ENCODE assay signal across 8 mouse cellular contexts in genomic region chr2:32575586-32576160, GRCm38 (mm10). TPM values are rescaled to one million over a fixed set of nuclear protein-coding genes. Genes with fewer than 3 reads are reported as not detected.
DNase-seq lines count a peak whose midpoint lies in the region; ATAC-seq and TF ChIP-seq lines count a peak whose summit lies in the region.

Gene 9430097D07Rik (minus strand): TSS chr2:32575684.

- no peak for TF ChIP-seq POLR2A in small intestine, adult 2 months (IDR thresholded peaks at IDR 0.05; ENCODE audit: low read depth, low read length)

- TF ChIP-seq EP300 in liver, postnatal 0 days (IDR thresholded peaks at IDR 0.05; ENCODE audit: low read depth) = no peak

- peak within 1 kb of the TSS; percentile 54 for H3K9ac ChIP-seq in kidney, embryonic 16.5 days (replicated peaks; ENCODE audit: low read length)
- H3K9ac ChIP-seq in intestine, postnatal 0 days (ENCODE audit: low read depth, low read length) = no peak within 1 kb of the TSS
- no peak within 1 kb of the TSS for H3K9ac ChIP-seq in liver, postnatal 0 days (replicated peaks)

- whole genome bisulfite sequencing in kidney, embryonic 16.5 days = 10% methylated on average over 28 of the region's 28 CpGs
- 13% methylated on average over 28 of the region's 28 CpGs for WGBS in intestine, postnatal 0 days
- 16% methylated on average over 28 of the region's 28 CpGs for WGBS in liver, postnatal 0 days (ENCODE audit: insufficient replicate concordance)
- 18% methylated on average over 28 of the region's 28 CpGs for WGBS in small intestine, adult 2 months

- no peaks in the 10 kb centered on the region; the same call in 1 of the 2 replicates for H3K36me3 ChIP-seq in kidney, embryonic 16.5 days (ENCODE audit: insufficient read depth, low read length)
- H3K36me3 ChIP-seq in intestine, postnatal 0 days (ENCODE audit: control insufficient read depth, insufficient read depth) = peaks cover 15% of the 10 kb centered on the region
- H3K36me3 ChIP-seq in liver, postnatal 0 days (replicated peaks; ENCODE audit: insufficient read depth, low read length) = peaks cover 5% of the 10 kb centered on the region; the same call in 1 of the 2 replicates
- peaks cover 4% of the 10 kb centered on the region; the same call in 1 of the 2 replicates for H3K36me3 ChIP-seq in small intestine, adult 2 months (ENCODE audit: control insufficient read depth, insufficient read depth, low read length)

- H3K27ac ChIP-seq in kidney, embryonic 16.5 days (ENCODE audit: low read length) = no peak within 1 kb of the TSS
- H3K27ac ChIP-seq in intestine, postnatal 0 days (ENCODE audit: low read depth, low read length) = no peak within 1 kb of the TSS
- no peak within 1 kb of the TSS for H3K27ac ChIP-seq in liver, postnatal 0 days (ENCODE audit: low read depth)
- H3K27ac ChIP-seq in small intestine, adult 2 months (ENCODE audit: insufficient read depth, low read depth, low read length) = no peak within 1 kb of the TSS

- no peaks in the 10 kb centered on the region for H3K9me3 ChIP-seq in kidney, embryonic 16.5 days (ENCODE audit: low read length)
- H3K9me3 ChIP-seq in intestine, postnatal 0 days (ENCODE audit: control insufficient read depth) = no peaks in the 10 kb centered on the region
- no peaks in the 10 kb centered on the region for H3K9me3 ChIP-seq in liver, postnatal 0 days (ENCODE audit: low read length)

- H3K4me3 ChIP-seq in kidney, embryonic 16.5 days (ENCODE audit: low read length) = peak within 1 kb of the TSS; percentile 47
- H3K4me3 ChIP-seq in intestine, postnatal 0 days (ENCODE audit: low read depth, low read length) = peak within 1 kb of the TSS; percentile 9
- H3K4me3 ChIP-seq in liver, postnatal 0 days (ENCODE audit: low read depth, low read length) = peak within 1 kb of the TSS; percentile 11; the same call in 1 of the 2 replicates
- peak within 1 kb of the TSS; percentile 37 for H3K4me3 ChIP-seq in small intestine, adult 2 months (ENCODE audit: low read depth, low read length)

- peaks cover 21% of the 10 kb centered on the region for H3K4me1 ChIP-seq in kidney, embryonic 16.5 days (ENCODE audit: insufficient read depth, low read length)
- H3K4me1 ChIP-seq in intestine, postnatal 0 days (replicated peaks; ENCODE audit: control insufficient read depth, insufficient read depth, low read length) = no peaks in the 10 kb centered on the region
- H3K4me1 ChIP-seq in liver, postnatal 0 days (ENCODE audit: insufficient read depth) = peaks cover 15% of the 10 kb centered on the region; the same call in 1 of the 2 replicates
- peaks cover 9% of the 10 kb centered on the region for H3K4me1 ChIP-seq in small intestine, adult 2 months (ENCODE audit: control insufficient read depth, insufficient read depth, insufficient read length, low read length)

- peak within 1 kb of the TSS; percentile 94 for H3K4me2 ChIP-seq in kidney, embryonic 16.5 days (replicated peaks; ENCODE audit: low read depth, low read length)
- H3K4me2 ChIP-seq in intestine, postnatal 0 days (replicated peaks; ENCODE audit: low read depth) = peak within 1 kb of the TSS; percentile 53
- peak within 1 kb of the TSS; percentile 61 for H3K4me2 ChIP-seq in liver, postnatal 0 days (ENCODE audit: low read depth, low read length)

- TF ChIP-seq CTCF in intestine, postnatal 0 days (IDR thresholded peaks at IDR 0.05; ENCODE audit: low read depth) = no peak
- no peak for TF ChIP-seq CTCF in liver, postnatal 0 days (IDR thresholded peaks at IDR 0.05; ENCODE audit: low read depth)
- TF ChIP-seq CTCF in small intestine, adult 2 months (IDR thresholded peaks at IDR 0.05; ENCODE audit: extremely low read depth, insufficient read length, insufficient replicate concordance, low read depth, low read length) = no peak

- DNase-seq in kidney, adult 11 months = no peak
- DNase-seq in c-Kit-positive CD71-positive TER-119-negative erythroid progenitor cells, embryonic 14.5 days (ENCODE audit: low read depth) = peak; percentile 60
- DNase-seq in liver, postnatal 0 days = peak; percentile 46
- no peak for DNase-seq in yolk sac, embryonic 10.5 days (ENCODE audit: low spot score)

- peaks cover 16% of the 10 kb centered on the region for H3K27me3 ChIP-seq in kidney, embryonic 16.5 days (ENCODE audit: insufficient read depth, low read length)
- peaks cover 7% of the 10 kb centered on the region; the same call in 1 of the 2 replicates for H3K27me3 ChIP-seq in intestine, postnatal 0 days (replicated peaks; ENCODE audit: control insufficient read depth, insufficient read depth, low read length)
- H3K27me3 ChIP-seq in liver, postnatal 0 days (ENCODE audit: insufficient read depth, low read length) = peaks cover 17% of the 10 kb centered on the region
- H3K27me3 ChIP-seq in small intestine, adult 2 months (ENCODE audit: control insufficient read depth, insufficient read depth, low read length) = peaks cover 3% of the 10 kb centered on the region; the same call in 1 of the 2 replicates

- peak; percentile 13; the same call in 1 of the 2 replicates for ATAC-seq in kidney, embryonic 16.5 days (ENCODE audit: low FRiP score, low TSS enrichment)
- ATAC-seq in erythroid progenitor cell, adult 5-6 weeks (replicated peaks; ENCODE audit: low FRiP score, poor library complexity, severe bottlenecking) = 0 out of 2 replicates have a peak, but pooled peaks have one; percentile 28
- ATAC-seq in intestine, postnatal 0 days = no peak
- peak; percentile 24 for ATAC-seq in liver, postnatal 0 days

RNA-seq across cellular contexts. Expression of gene 9430097D07Rik, which starts in this region (rescaled TPM):
- 0.12 and 0.16 TPM in 2 replicates for polyA plus RNA-seq in kidney, embryonic 16.5 days (2015; fragmentation: Nextera tagmentation; extraction: Ambion mirVana)
- not detected in 2 replicates for total RNA-seq in erythroid progenitor cell, adult 5-6 weeks (2015; ENCODE audit: low replicate concordance)
- 0.90 TPM in 1 of 2 replicates, not detected in the other for total RNA-seq in erythroid progenitor cell, adult 5-6 weeks (2017; ENCODE audit: low replicate concordance)
- 0.14 TPM in 1 of 2 replicates, not detected in the other for polyA plus RNA-seq in intestine, postnatal 0 days (2015; fragmentation: Nextera tagmentation; extraction: Ambion mirVana)
- polyA plus RNA-seq in liver, postnatal 0 days (2015; fragmentation: Nextera tagmentation; extraction: Ambion mirVana) = not detected in 2 replicates
- polyA plus RNA-seq in small intestine, adult 2 months (2012; rRNA removed) = not detected in 2 replicates

Comparison
In these comparisons a context has a peak if more than half of its experiments do, and no peak if none do; other contexts are left out.
1. Peak in ATAC-seq, H3K4me3 ChIP-seq, H3K9ac ChIP-seq and H3K4me2 ChIP-seq in kidney, embryonic 16.5 days; RNA of the gene not detected or under 1 TPM.
2. Peak in ATAC-seq in erythroid progenitor cell, adult 5-6 weeks; RNA of the gene not detected or under 1 TPM.
3. Peak in DNase-seq, ATAC-seq, H3K4me3 ChIP-seq and H3K4me2 ChIP-seq in liver, postnatal 0 days; RNA of the gene not detected or under 1 TPM.